Mouse (Mus musculus) hindlimb bud, embryonic 11.5 days (tissue): ENCODE measurements at regions not wholly inside any gene's neighbourhood (a gene's known extent, or its start where the extent isn't known, plus 50 kb on each side); places are given as distances from the start of the nearest gene placed in this dataset.

ENCODE experiments used
- DNase-seq: peaks from one replicate; pipeline ENCODE4 v3.0.0-alpha.2; 2012; ENCODE audit warnings: low read depth, low spot score; ENCODE audit errors: extremely low spot score

DNA sequence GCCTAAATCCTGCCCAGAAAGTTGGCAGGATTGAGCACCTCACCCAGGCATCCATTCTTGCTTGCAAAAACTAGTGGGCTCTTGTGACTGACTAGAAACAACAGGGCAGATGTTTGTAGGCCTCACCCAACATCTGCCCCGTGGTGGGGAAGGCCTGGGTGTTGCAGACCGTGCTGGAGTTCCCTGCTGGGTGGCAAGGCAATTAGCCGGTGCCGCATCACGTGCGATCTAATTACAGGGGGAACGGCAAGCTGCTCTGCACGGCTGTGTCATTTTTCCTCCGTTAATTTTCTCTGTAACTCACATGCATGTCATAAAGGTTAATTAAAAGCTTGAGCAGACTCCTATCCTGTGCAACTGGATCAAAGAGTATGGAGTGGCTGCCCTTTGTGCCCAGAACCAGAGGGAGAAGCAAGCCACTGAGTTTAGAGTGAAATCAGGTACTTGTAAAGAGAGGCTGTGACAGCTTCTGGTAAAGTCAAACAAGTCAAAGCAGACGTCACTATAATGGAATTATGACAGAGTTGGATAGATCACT is 143.5 kb downstream of the Ets2 start:
- no peak for DNase-seq

DNA sequence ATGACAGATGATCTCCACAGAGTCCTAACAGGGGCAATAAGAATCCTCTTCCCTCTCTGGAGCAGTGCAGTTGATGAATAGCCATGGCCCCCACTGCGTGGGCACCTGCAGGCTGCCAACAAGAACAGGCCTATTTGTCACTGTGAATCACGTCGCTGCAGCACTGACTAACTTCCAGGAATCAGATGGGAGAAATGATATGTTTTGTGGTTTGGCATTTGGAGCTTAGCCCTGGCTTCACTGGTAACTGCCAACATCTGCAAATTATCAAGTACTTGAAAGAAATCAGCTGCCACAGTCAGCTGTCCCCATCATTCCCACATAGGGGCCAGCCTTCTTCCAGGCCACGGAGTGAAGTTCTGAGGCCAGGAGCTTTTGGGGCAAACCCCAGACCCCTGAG is 142.8 kb downstream of the Ets2 start:
- no peak for DNase-seq

DNA sequence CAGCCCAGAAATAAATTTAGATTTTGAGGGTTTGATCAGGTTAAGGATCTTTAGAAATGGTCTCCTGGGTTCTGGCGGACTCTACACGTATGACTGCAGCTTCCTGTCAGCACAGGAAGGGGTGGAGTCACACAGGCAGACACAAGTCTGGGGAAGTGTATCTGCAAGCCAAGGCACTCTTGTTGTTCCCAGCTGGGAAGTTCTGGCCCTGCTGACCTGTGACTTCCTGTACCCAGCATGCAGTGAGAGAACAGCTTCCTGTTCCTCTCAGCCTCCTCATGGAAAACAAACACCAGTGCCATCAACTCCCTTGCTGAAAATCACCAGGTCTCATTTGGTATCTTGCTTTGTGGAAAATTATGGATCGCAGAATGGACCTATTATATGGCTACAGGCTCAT is 140.9 kb downstream of the Ets2 start:
- DNase-seq = no peak

DNA sequence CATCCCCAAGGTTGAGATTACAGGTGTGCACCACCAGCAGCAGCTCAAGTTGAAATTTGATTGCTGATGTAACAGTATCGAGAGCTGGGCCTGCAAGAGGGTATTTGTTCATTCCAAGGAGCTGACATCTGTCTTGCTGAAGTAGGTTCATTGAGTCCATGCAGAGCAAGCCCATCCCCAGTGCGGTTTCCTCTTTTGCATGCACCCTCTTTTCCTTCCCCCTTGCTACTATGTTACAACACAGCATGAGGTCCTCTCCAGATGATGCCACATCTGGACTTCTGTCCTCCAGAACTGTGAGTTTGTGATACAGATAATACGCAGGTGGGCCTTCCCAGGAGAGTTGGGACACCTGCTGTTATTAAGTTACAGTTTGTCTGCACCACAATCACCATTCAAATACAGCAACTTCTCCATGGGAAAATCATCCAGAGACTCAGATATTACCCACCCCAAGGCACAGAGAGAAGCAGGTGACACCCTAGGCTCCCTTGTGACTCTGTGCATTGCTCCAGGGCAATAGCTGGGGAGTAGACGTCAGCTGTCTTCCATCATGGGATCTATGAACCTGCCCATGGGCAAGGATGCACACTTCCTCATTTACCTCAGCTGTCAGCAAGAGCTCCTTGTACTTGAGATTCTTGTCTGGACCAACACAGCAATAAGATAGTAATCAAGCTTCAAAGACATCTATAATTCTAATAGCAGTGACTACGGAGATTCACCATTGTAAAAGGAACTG is 137.8 kb downstream of the Ets2 start:
- no peak for DNase-seq

DNA sequence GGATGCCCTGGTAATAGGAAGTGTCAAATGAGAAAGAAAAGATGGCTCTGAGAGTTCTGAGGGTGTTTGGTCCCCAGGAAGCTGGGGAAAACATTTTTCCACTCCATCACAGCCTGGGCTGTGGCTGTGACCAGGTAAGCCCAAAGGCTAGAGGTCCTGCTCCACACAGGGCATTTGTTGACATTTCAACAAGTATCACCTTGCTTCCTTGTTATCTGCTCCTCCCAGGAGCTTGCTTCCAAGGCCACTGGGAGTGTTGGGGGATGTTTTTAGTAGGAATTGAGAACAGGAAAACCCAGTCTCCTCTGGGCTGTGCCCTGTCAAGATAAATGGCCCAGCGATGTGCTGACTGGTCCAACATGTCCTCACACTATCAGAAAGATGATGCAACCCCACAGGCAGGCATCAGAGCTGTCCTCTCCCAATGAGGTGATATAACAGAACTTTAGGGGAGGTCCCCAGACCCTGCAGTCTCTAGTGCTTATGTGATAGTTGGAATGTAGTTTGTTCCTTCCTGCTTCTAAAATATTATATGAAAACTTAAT is 137.1 kb downstream of the Ets2 start:
- no peak for DNase-seq

DNA sequence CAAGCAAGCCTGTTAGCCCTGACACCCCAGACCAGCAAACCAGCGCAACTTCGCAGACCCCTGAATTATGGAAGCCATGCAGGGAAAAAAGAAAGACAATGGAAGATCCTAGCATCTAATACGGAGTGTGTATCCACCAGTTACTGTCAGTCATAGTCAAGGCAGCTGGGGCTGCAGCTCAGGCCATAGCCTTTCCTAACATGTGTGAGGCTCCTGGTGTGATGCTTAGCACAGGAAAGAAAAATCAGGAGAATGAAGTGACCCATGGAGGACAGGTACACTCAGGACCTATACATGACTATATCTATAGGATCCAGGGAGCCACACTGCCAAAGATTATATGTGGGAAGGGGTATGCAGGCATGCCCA is 136.6 kb downstream of the Ets2 start:
- DNase-seq = no peak

DNA sequence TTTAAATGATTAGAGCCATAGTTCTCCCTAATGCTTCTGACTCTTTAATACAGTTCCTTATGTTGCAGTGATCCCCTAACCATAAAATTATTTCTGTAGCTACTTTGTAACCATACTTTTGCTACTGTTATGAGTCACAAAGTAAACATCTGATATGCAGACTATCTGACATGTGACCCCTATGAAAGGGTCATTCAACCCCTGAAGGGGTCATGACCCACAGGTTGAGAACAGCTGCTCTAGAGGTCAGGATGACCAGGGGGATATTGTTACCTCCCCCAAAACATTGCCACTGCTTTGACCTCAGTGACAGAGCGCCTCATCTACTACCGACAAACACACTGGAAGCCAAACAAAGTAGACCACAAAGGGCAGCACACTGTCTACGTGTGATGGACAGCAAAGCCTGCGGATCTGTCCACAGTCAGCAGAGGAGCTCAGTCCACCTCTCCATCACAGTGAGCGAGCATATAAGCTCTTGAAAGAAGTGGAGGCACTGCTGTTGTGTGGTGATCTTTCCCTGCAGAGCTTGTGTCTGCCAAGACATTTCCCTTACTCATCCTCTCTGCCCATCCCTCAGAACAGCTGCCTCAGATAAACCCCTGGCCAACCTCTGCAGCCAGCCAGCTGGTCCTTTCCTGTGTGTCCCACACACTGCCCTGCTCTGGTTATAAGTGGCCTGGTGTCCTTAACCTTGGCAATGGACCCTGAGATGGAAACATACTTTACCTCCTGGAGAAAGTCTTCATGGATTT is 136.0 kb downstream of the Ets2 start:
- DNase-seq = no peak

DNA sequence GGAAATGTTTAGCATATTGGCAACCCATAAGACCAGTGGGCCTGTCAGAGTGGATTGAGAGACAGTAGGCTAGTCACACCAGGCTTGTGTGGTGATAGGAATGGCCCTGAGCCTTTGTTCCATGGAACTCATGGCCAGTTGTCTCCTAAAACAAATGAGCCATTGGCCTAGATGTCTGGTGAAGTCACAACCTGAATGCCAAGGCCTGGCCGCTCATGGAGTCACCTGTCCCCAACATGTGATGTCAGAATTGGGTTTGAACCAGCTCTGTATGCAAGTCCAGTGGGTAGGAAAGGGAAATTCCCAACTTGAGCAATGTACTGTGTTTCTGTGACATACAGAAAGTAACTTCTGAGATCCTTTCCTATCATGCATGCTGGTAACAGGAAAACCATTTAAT is 134.1 kb downstream of the Ets2 start:
- no peak for DNase-seq

DNA sequence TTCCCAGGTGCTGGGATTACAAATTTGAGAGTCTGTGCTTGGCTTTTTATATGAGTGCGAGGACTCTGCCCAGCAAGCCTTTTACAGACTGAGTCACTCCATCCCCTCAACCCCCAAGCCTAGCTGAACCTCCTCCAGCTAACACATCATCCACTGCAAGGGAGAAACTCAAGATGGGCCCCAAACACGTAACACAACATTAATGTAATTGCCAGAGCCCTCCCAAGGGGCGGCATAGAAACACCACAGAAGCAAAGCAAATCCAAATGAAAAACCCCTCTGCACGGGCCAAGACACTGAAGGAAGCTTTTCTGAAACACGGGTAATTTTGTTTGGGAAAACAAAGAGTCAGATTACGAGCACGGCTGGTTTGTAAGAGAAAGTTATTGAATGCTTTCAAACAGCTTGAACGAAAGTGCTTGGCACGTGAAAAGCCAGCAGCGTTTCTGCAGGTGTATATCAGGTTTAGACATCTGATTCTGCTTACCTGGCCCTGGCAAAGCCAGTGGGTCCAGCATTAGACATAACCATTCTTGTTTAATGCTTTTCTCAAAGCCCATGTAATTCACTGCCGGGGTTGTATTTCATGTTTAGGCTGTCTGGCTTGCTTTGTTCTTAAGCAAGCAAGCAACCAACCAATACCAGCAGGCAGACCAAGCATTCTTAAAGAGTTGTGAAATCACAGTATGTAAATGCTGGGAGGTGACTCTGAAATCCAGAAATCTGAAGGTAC is 132.8 kb downstream of the Ets2 start:
- peak; percentile 18 for DNase-seq

DNA sequence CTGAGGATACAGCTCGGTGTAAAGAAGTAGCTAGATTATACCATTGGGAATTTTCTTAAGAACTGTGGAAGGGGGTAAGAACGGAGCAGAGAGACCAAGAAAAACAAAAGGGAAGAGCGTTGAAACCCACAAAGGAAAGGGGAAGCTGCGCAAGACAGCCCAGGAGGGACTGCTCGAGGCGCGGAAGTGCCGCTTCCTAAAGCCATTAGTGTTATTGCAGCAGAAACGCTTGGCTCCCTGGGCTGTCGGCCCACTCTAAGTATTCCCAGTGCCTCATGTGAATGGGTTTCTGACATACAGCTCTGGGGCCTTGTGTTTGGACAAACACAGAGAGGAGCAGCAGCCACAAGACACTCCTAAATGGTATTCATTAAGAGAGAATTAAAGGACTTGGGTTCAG is 131.6 kb downstream of the Ets2 start:
- no peak for DNase-seq

DNA sequence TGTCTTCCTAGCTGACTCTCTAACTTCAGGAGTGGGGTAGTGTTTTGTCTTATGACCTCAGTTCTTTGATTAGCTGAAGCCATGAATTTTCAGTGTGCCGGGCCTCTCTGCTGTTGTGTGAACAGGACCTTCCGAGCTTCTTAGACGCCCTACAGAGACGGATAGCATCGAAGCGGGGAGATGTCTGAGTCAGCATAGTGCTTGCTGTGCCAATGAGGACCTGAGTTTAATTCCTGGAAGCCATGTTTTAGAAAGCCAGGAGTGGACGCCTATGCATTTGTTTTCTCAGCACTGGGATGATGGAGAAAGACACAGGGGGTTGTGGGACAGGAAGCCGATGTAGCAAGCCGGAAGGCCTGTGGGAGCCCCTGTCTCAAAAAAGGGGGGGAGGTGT is 130.5 kb downstream of the Ets2 start:
- no peak for DNase-seq

DNA sequence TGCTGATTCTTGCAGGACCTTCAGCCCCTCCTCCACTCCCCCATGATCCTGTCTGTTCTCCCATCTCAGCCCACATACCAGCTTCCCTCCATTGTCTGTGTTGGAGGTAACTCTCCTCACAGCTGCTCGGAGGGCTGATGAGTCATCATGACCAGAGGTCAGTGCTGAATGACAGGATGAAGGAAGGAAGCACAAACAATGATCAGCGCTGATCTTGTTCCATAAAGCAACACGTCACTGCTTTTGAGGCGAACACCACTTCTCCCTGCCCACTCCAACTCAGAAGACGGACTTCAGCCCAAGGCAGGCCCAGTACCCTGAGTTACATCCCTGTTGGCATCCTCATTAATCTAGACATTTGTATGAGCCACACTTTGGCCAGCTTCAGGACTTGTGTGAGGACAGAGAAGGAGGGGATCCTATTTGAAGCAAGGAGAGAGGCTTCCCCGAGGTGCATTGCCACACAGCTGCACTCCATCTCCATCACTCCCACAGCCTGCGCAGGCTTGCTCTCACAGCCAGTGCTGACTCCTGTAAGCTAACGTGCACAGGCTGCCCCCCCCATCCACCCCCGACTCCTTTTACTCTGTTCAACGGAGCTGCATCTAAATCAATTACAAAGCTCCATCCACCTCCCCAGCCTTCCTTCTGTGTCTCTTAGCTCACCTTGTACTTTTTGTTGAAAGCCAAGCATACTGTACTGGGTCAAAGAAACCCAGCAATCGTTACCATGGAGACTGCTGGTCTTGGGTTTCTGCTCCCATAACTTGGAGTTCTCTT is 129.9 kb downstream of the Ets2 start:
- DNase-seq = no peak

DNA sequence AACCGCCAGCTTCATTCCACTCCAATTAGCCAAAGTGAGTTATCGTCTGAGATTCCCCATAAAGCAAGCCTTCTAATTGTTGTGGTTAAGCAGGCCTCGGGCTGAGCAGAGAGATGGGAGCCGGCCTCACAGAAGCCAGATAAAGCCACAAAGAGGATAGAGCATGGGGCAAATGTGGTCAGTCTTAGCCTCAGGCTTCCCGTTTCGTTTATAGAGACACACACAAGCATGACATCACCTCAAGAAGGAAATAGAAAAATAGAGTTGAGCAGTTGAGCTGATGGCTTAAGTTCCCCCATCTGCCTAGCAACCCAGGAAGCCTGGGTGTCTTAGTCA is 125.5 kb downstream of the Ets2 start:
- no peak for DNase-seq

DNA sequence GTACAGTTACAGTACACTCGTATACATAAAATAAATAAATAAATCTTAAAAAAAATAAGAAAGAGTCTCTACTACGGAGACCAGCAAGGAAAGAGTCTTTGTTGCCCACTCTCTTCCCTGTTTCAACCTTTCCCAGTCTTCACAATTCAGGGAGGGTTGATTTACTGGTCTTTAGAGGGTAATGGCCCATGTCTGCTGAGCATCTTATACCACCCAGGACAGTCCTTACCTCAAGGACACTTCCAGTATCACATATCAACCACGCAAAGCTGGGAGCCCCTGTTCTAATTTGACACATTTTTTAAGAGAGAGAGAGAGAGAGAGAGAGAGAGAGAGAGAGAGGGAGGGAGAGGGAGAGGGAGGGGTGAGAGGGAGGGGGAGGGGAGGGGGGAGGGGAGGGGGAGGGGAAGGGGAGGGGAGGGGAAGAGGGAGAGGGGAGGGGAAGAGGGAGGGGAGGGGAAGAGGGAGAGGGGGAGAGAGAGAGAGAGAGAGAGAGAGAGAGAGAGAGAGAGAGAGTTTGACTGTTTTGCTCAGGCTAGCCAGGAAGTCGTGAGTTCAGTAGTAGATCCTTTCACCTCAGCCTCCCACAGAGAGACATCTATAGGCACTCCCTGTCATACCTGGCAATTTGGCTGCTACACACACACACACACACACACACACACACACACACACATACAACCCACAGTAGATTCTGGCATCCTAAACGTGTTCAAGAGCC is 125.0 kb downstream of the Ets2 start:
- no peak for DNase-seq

DNA sequence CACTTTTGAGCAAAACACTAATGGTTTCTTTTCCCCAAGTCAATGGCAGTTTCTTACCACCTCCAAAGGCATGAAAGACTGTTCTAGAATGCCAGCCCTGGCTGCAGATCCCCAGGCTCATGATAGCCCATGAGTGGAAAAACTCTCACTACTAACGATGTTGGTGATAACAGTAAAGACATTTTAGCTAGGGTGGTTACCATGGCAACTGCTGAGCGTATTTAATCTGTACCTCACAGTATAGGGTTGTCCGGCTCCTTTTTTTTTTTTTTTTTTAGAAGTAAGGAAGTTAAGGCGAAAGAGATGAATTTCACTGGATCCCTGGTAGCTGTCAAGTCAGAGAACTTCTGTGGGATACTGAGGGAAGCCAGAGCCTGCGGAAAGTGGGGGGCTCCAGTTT is 123.8 kb downstream of the Ets2 start:
- peak; percentile 18 for DNase-seq

DNA sequence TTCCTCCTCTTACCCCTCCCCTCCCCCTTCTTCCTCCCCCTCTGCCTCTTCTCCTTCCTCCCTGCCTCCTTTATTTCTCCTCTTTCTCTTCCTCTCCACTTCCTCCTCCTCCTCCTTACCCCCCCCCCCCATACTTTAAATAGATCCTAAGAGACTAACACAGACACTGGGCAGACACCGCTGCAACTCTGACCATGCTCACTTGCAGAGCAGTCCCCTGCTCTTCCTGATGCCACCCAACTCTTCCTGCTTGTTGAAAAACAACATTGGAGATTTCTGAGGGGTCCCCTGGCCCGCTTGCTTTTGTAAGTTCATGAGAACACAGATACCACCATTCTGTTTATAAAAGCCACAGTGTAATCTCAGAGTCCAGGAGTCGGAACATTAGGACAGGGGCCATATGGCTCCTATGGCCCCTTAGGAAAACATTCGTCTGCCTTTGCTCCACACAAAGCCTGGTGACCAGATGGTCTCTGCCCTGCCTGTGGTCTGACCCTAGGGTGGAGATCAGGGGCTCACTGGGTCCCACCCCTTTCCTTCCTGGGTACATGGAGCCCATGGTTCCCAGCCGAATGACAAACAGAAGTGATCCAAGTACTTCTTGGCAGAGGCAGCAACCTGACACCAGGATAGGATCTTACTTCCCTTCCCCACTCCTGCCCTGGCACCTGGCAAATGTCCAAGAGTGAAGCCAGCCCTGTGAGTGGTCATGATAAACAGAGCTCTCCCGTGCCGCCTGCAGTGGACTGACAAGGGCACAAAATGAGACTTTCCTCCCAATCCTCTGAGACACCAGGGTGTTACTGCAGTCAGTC is 123.1 kb downstream of the Ets2 start:
- peak; percentile 18 for DNase-seq

DNA sequence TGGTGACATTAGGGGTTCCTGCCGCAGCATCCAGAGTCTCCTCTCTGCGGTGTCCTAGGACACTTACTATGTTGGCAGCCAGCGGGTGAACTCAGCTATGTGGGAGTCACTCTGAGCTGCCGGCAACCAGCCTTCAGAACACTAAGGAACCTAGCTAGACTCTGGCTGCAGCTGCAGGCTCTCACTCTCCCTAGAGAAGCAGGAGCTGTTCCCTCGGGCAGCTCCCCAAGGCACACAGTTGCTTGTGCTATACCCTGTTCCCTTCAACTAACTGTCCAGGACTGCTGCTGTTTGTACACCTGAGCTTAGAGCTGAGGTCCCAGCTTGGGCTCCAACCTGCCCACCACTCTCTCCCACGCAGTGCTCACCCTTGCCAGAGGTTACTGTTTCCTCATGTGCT is 121.9 kb downstream of the Ets2 start:
- DNase-seq = no peak

DNA sequence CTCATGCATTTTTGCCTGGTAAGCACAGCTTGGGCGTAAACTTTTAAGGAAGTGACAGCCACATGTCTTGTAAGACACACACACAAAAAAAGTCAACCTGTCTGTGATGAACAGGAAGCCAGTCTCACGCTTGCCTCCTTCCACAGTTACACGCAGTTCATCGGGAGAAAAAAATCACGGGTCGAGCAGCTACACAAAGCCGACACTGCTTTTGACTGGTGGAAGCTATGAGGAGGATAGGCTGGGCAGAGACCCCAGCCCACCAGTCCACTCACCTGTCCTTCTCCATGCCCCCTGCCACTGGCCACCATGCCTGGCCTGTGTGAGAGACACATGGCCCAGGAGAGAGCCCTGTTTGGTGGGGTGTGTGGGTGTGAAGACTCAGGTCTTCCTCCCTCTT is 119.2 kb downstream of the Ets2 start:
- no peak for DNase-seq

DNA sequence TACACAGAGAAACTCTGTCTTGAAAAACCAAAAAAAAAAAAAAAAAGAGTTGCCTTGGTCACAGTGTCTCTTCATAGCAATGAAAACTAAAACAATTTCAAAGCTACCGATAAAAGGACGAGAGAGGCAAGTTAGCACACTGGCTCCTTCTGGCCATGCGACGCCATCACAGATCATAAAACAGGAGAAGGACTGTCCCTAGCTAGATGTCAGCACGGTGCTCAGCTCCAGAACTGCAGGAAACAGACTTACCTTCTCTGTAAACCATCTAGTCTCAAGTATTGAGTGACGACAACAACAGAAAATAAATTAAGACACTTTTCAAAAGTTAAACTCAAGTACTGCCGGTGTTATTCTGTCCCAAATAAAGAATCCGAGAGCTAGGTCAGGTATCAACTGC is 118.7 kb downstream of the Ets2 start:
- no peak for DNase-seq
